Mouse (Mus musculus): ENCODE data around the gene Ctf1. TPM values are rescaled to one million over a fixed set of nuclear protein-coding genes. Genes with fewer than 3 reads are reported as not detected.
A peak's percentile ranks its signal among the peaks of the same experiment; 100 is the strongest.

Ctf1 gene
- total and polyA plus RNA-seq, 3 experiments, result 1.7 to 5.3 (median 2.3) TPM

DNA sequence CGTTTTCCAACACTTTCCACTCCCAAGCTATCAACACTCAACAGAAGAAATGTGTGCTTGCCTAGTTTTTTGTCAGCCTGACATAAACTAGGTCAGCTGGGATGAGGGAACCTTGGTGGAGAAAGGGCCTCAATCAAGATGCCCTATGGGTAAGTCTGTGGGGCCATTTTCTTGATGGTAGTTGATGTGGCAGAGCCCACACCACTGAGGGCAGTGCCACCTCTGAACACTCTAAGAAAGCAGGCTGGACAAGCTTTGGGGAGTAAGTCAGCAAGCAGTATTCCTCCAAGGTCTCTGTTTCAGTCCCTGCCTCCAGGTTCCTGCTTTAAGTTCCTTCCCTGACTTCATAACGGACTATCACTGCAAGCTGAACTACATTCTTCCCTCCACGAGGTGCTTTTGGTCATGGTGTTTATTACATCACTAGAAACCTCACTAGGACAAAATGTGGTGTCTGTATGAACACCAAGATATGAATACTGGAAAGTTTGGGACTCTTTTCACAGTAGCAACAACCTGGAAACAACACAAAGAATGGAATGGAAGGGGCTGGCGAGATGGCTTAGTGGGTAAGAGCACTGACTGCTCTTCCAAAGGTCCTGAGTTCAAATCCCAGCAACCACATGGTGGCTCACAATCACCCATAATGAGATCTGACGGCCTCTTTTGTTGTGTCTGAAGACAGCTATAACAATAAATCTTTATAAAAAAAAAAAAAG lies 3.1 kb upstream of the Ctf1 start:
- H3K4me3 ChIP-seq (ENCODE audit: low read depth, low read length), result peak overlapping the region; percentile 80; the same call in 1 of the 2 replicates
- TF ChIP-seq TAL1 (conservative IDR thresholded peaks at IDR 0.05; ENCODE audit: low read depth, low read length) (no peak), POLR2AphosphoS5 (IDR thresholded peaks at IDR 0.05; ENCODE audit: insufficient replicate concordance, low read depth, low read length) (no peak), GATA1 (IDR thresholded peaks at IDR 0.05; ENCODE audit: borderline replicate concordance, low read length) (no peak), GATA2 (IDR thresholded peaks at IDR 0.05; ENCODE audit: borderline replicate concordance, low read depth, low read length) (no peak), CTCF (IDR thresholded peaks at IDR 0.05; ENCODE audit: low read depth, low read length) (no peak)
- no peaks in the 10 kb centered on the region for H3K9me3 ChIP-seq (replicated peaks)
- no peaks in the 10 kb centered on the region; the same call in 1 of the 2 replicates for H3K27me3 ChIP-seq (ENCODE audit: insufficient read depth, low read length)
- ATAC-seq (ENCODE audit: extremely low read depth, insufficient number of reproducible peaks, low FRiP score, poor library complexity, severe bottlenecking), result no peak
- peaks cover 30% of the 10 kb centered on the region for H3K36me3 ChIP-seq (replicated peaks)
- H3K4me1 ChIP-seq (ENCODE audit: insufficient read depth, low read depth, low read length), result peaks cover 61% of the 10 kb centered on the region
- DNase-seq (ENCODE audit: low spot score), result no peak

DNA sequence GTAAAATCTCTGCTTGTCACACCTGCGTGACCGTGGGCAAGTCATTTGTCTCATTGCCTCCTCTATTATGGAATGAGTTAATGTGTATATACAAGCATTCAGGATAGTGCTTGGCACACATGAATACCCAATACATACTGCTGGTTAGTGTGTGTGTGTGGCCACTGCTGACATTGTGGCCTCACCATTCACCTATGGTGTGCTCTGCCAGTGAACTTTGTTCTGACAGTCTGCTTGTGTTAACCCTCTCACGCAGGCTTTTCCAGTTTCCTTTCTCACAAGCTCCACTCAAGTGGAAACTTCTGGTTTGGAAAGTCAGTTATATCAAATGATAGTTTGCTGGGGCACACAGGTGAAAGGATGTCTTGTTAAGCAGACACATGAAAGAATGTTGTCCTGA lies 1.5 kb upstream of the Ctf1 start:
- peaks cover 14% of the 10 kb centered on the region for H3K36me3 ChIP-seq (replicated peaks)
- H3K4me1 ChIP-seq (ENCODE audit: insufficient read depth, low read depth, low read length), result peaks cover 57% of the 10 kb centered on the region
- no peak for ATAC-seq (ENCODE audit: extremely low read depth, insufficient number of reproducible peaks, low FRiP score, poor library complexity, severe bottlenecking)
- H3K4me3 ChIP-seq (ENCODE audit: low read depth, low read length), result no peak overlapping the region
- no peak for TF ChIP-seq POLR2AphosphoS5 (IDR thresholded peaks at IDR 0.05; ENCODE audit: insufficient replicate concordance, low read depth, low read length)
- no peak for TF ChIP-seq CTCF (IDR thresholded peaks at IDR 0.05; ENCODE audit: low read depth, low read length)
- no peak for TF ChIP-seq GATA2 (IDR thresholded peaks at IDR 0.05; ENCODE audit: borderline replicate concordance, low read depth, low read length)
- no peak for TF ChIP-seq TAL1 (conservative IDR thresholded peaks at IDR 0.05; ENCODE audit: low read depth, low read length)
- TF ChIP-seq GATA1 (IDR thresholded peaks at IDR 0.05; ENCODE audit: borderline replicate concordance, low read length), result no peak
- H3K9me3 ChIP-seq (replicated peaks), result no peaks in the 10 kb centered on the region
- no peak for DNase-seq (ENCODE audit: low spot score)
- H3K27me3 ChIP-seq (ENCODE audit: insufficient read depth, low read length), result peaks cover 3% of the 10 kb centered on the region; the same call in 1 of the 2 replicates

DNA sequence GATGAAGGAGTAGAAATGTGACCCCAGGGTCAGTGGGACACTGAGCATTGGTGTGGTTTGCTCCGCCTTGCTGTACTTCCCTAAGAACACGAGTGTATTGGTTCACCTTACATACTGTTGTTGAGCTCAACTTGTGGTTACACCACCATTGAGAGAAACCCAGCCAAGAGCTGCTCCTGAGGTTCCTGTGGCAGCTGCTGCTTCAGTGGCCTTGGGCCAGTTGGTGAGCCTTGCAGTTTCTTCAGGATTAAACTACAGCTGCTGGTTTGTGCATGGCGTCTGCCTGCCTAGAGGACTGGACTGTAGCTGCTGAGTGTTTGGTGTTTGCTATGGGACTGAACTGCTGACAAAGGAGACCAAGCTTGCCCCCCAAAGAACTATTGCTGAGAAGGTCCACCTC lies 1.1 kb upstream of the Ctf1 start:
- DNase-seq (ENCODE audit: low spot score) (no peak), ATAC-seq (ENCODE audit: extremely low read depth, insufficient number of reproducible peaks, low FRiP score, poor library complexity, severe bottlenecking) (no peak)
- Histone ChIP-seq H3K4me1 (ENCODE audit: insufficient read depth, low read depth, low read length) (peaks cover 55% of the 10 kb centered on the region), H3K27me3 (ENCODE audit: insufficient read depth, low read length) (peaks cover 3% of the 10 kb centered on the region; the same call in 1 of the 2 replicates), H3K4me3 (ENCODE audit: low read depth, low read length) (no peak overlapping the region), H3K36me3 (replicated peaks) (peaks cover 10% of the 10 kb centered on the region), H3K9me3 (replicated peaks) (no peaks in the 10 kb centered on the region)
- TF ChIP-seq TAL1 (conservative IDR thresholded peaks at IDR 0.05; ENCODE audit: low read depth, low read length) (no peak), GATA2 (IDR thresholded peaks at IDR 0.05; ENCODE audit: borderline replicate concordance, low read depth, low read length) (no peak), CTCF (IDR thresholded peaks at IDR 0.05; ENCODE audit: low read depth, low read length) (no peak), GATA1 (IDR thresholded peaks at IDR 0.05; ENCODE audit: borderline replicate concordance, low read length) (no peak), POLR2AphosphoS5 (IDR thresholded peaks at IDR 0.05; ENCODE audit: insufficient replicate concordance, low read depth, low read length) (no peak)

DNA sequence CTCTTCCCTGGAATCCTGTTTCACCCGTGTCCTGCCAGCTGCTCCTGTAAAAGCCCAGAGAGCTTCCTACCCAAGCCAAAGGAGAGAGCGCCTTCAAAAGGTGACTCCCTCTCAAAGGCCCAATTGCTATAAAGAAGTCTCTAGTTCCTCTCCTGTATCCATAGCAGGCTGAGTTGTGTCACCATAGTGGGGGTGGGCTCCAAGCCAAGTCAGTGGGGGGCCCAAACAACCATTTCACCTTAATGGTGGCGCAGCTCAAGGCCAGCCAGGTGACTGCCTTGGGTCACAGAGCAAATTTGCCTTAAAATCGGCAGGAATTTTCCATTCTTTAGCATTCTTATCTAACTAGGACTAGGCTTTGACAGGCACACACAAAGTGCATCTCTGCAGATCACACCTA lies 2.3 kb downstream of the Ctf1 start:
- no peaks in the 10 kb centered on the region for H3K9me3 ChIP-seq (replicated peaks)
- DNase-seq (ENCODE audit: low spot score) (no peak), ATAC-seq (ENCODE audit: extremely low read depth, insufficient number of reproducible peaks, low FRiP score, poor library complexity, severe bottlenecking) (no peak)
- H3K4me1 ChIP-seq (ENCODE audit: insufficient read depth, low read depth, low read length), result peaks cover 28% of the 10 kb centered on the region
- H3K27me3 ChIP-seq (ENCODE audit: insufficient read depth, low read length), result peaks cover 11% of the 10 kb centered on the region
- H3K4me3 ChIP-seq (ENCODE audit: low read depth, low read length), result no peak overlapping the region
- no peaks in the 10 kb centered on the region for H3K36me3 ChIP-seq (replicated peaks)
- TF ChIP-seq GATA1 (IDR thresholded peaks at IDR 0.05; ENCODE audit: borderline replicate concordance, low read length) (no peak), CTCF (IDR thresholded peaks at IDR 0.05; ENCODE audit: low read depth, low read length) (no peak), GATA2 (IDR thresholded peaks at IDR 0.05; ENCODE audit: borderline replicate concordance, low read depth, low read length) (no peak), TAL1 (conservative IDR thresholded peaks at IDR 0.05; ENCODE audit: low read depth, low read length) (no peak), POLR2AphosphoS5 (IDR thresholded peaks at IDR 0.05; ENCODE audit: insufficient replicate concordance, low read depth, low read length) (no peak)

DNA sequence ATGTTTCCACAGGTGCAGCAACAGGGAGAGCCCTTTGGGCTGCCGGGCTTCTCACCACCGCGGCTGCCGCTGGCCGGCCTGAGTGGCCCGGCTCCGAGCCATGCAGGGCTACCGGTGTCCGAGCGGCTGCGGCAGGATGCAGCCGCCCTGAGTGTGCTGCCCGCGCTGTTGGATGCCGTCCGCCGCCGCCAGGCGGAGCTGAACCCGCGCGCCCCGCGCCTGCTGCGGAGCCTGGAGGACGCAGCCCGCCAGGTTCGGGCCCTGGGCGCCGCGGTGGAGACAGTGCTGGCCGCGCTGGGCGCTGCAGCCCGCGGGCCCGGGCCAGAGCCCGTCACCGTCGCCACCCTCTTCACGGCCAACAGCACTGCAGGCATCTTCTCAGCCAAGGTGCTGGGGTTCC lies 4.5 kb downstream of the Ctf1 start:
- Histone ChIP-seq H3K4me3 (ENCODE audit: low read depth, low read length) (no peak overlapping the region), H3K36me3 (replicated peaks) (no peaks in the 10 kb centered on the region), H3K27me3 (ENCODE audit: insufficient read depth, low read length) (peaks cover 11% of the 10 kb centered on the region), H3K4me1 (ENCODE audit: insufficient read depth, low read depth, low read length) (peaks cover 15% of the 10 kb centered on the region), H3K9me3 (replicated peaks) (no peaks in the 10 kb centered on the region)
- TF ChIP-seq POLR2AphosphoS5 (IDR thresholded peaks at IDR 0.05; ENCODE audit: insufficient replicate concordance, low read depth, low read length) (no peak), GATA2 (IDR thresholded peaks at IDR 0.05; ENCODE audit: borderline replicate concordance, low read depth, low read length) (no peak), CTCF (IDR thresholded peaks at IDR 0.05; ENCODE audit: low read depth, low read length) (no peak), GATA1 (IDR thresholded peaks at IDR 0.05; ENCODE audit: borderline replicate concordance, low read length) (no peak), TAL1 (conservative IDR thresholded peaks at IDR 0.05; ENCODE audit: low read depth, low read length) (no peak)
- DNase-seq (ENCODE audit: low spot score) (no peak), ATAC-seq (ENCODE audit: extremely low read depth, insufficient number of reproducible peaks, low FRiP score, poor library complexity, severe bottlenecking) (no peak)

DNA sequence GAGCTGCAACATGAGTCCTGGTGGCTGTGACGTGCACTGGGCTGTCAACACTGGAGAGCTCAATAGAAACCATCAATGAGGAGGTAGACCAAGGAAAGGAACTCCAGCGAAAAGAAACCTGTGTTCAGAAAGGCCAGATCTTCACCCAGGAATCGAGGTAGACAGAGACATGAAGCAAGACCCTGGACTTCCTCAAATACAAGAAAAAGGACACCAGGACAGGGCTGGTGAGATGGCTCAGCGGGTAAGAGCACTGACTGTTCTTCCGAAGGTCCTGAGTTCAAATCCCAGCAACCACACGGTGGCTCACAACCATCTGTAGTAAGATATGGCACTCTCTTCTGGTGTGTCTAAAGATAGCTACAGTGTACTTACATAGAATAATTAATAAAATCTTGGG lies 5.8 kb downstream of the Ctf1 start:
- no peak for DNase-seq (ENCODE audit: low spot score)
- no peak for ATAC-seq (ENCODE audit: extremely low read depth, insufficient number of reproducible peaks, low FRiP score, poor library complexity, severe bottlenecking)

More for the DNA sequence above, 5.8 kb downstream of the Ctf1 start:
- Histone ChIP-seq H3K4me3 (ENCODE audit: low read depth, low read length) (no peak overlapping the region), H3K27me3 (ENCODE audit: insufficient read depth, low read length) (peaks cover 16% of the 10 kb centered on the region), H3K36me3 (replicated peaks) (no peaks in the 10 kb centered on the region), H3K9me3 (replicated peaks) (no peaks in the 10 kb centered on the region), H3K4me1 (ENCODE audit: insufficient read depth, low read depth, low read length) (peaks cover 2% of the 10 kb centered on the region; the same call in 1 of the 2 replicates)
- no peak for TF ChIP-seq CTCF (IDR thresholded peaks at IDR 0.05; ENCODE audit: low read depth, low read length)
- no peak for TF ChIP-seq GATA2 (IDR thresholded peaks at IDR 0.05; ENCODE audit: borderline replicate concordance, low read depth, low read length)
- no peak for TF ChIP-seq POLR2AphosphoS5 (IDR thresholded peaks at IDR 0.05; ENCODE audit: insufficient replicate concordance, low read depth, low read length)
- no peak for TF ChIP-seq GATA1 (IDR thresholded peaks at IDR 0.05; ENCODE audit: borderline replicate concordance, low read length)
- TF ChIP-seq TAL1 (conservative IDR thresholded peaks at IDR 0.05; ENCODE audit: low read depth, low read length), result no peak

All from G1E (cell line).